ENCODE assay signal across 26 mouse cellular contexts in genomic region chr2:56991821-56992220, GRCm38 (mm10).
"Had no signal": no experiment of that assay in that cellular context is flagged by ENCODE, and none has a peak within 500 bp of the region (broad histone marks: within the 10 kb centered on the region; RNA-seq: fewer than 3 reads in every experiment).

No protein-coding gene starts in this region.

- H3K4me2 ChIP-seq: embryonic facial prominence, embryonic 12.5 days; embryonic facial prominence, embryonic 13.5 days; embryonic facial prominence, embryonic 15.5 days; forebrain, embryonic 12.5 days; forebrain, embryonic 13.5 days; forebrain, embryonic 15.5 days had no signal

- H3K9ac ChIP-seq: embryonic facial prominence, embryonic 12.5 days; embryonic facial prominence, embryonic 13.5 days; embryonic facial prominence, embryonic 15.5 days; forebrain, embryonic 12.5 days; forebrain, embryonic 13.5 days; forebrain, embryonic 15.5 days; forebrain, postnatal 0 days had no signal

- DNase-seq: cerebellum, adult 2 months; cerebellum, adult 8-10 months; cerebellum, adult 9-10 months; cerebellum, adult 9-11 months; cerebellum, postnatal 10 days; cerebellum, postnatal 14 days; cerebellum, postnatal 25 days; cerebellum, postnatal 36 days; embryo, embryonic 11 days; forebrain, postnatal 0 days; gastrocnemius, adult 2 months; gastrocnemius, postnatal 10 days; gastrocnemius, postnatal 14 days; gastrocnemius, postnatal 25 days; gastrocnemius, postnatal 36 days; heart, adult 18-20 months; heart, adult 2 months had no signal

- H3K9me3 ChIP-seq: embryonic facial prominence, embryonic 12.5 days; embryonic facial prominence, embryonic 13.5 days; embryonic facial prominence, embryonic 15.5 days; forebrain, embryonic 10.5 days; forebrain, embryonic 12.5 days; forebrain, embryonic 13.5 days; forebrain, embryonic 15.5 days had no signal

- H3K36me3 ChIP-seq: embryonic facial prominence, embryonic 12.5 days; embryonic facial prominence, embryonic 13.5 days; embryonic facial prominence, embryonic 15.5 days; forebrain, embryonic 10.5 days; forebrain, embryonic 12.5 days; forebrain, embryonic 15.5 days had no signal

- H3K27ac ChIP-seq: embryonic facial prominence, embryonic 12.5 days; embryonic facial prominence, embryonic 13.5 days; embryonic facial prominence, embryonic 15.5 days; forebrain, embryonic 10.5 days; forebrain, embryonic 12.5 days; forebrain, embryonic 13.5 days; forebrain, embryonic 15.5 days; gastrocnemius, adult 2 months; heart, adult 2 months had no signal

- H3K4me1 ChIP-seq: embryonic facial prominence, embryonic 12.5 days; embryonic facial prominence, embryonic 13.5 days; embryonic facial prominence, embryonic 15.5 days; forebrain, embryonic 10.5 days; forebrain, embryonic 12.5 days; forebrain, embryonic 13.5 days; forebrain, embryonic 15.5 days had no signal

- ATAC-seq: forebrain, embryonic 13.5 days; forebrain, embryonic 15.5 days; forebrain, embryonic 16.5 days; forebrain, postnatal 0 days had no signal

- H3K4me3 ChIP-seq: embryonic facial prominence, embryonic 12.5 days; embryonic facial prominence, embryonic 13.5 days; embryonic facial prominence, embryonic 15.5 days; erythroblast, embryonic 14.5 days; forebrain, embryonic 10.5 days; forebrain, embryonic 12.5 days; forebrain, embryonic 13.5 days; forebrain, embryonic 15.5 days; gastrocnemius, adult 2 months; heart, adult 2 months had no signal

- H3K27me3 ChIP-seq: embryonic facial prominence, embryonic 12.5 days; embryonic facial prominence, embryonic 13.5 days; embryonic facial prominence, embryonic 15.5 days; forebrain, embryonic 12.5 days; forebrain, embryonic 13.5 days; forebrain, embryonic 15.5 days had no signal
